In genomic region chr2:105132933-105133795, GRCm38 (mm10) we compare ENCODE assay signal across 14 mouse cellular contexts. TPM values are rescaled to one million over a fixed set of nuclear protein-coding genes. Genes with fewer than 3 reads are reported as not detected.
A peak's percentile ranks its signal among the peaks of the same experiment; 100 is the strongest.
DNase-seq lines count a peak whose midpoint lies in the region; ATAC-seq and TF ChIP-seq lines count a peak whose summit lies in the region.
"Had no signal": no experiment of that assay in that cellular context is flagged by ENCODE, and none has a peak within 500 bp of the region (broad histone marks: within the 10 kb centered on the region; RNA-seq: fewer than 3 reads in every experiment).

No protein-coding gene starts in this region.

- H3K9ac ChIP-seq in heart, embryonic 12.5 days, result no peak overlapping the region
- H3K9ac ChIP-seq in lung, embryonic 14.5 days, result no peak overlapping the region
- H3K9ac ChIP-seq: midbrain, embryonic 13.5 days had no signal

- WGBS in heart, embryonic 12.5 days, result 2% methylated on average over 43 of the region's 43 CpGs
- WGBS in lung, embryonic 14.5 days, result 3% methylated on average over 43 of the region's 43 CpGs
- WGBS in lung, adult 2 months, result 7% methylated on average over 43 of the region's 43 CpGs

- H3K4me1 ChIP-seq in heart, embryonic 12.5 days (replicated peaks), result peaks cover 32% of the 10 kb centered on the region
- no peaks in the 10 kb centered on the region for H3K4me1 ChIP-seq in lung, embryonic 14.5 days (ENCODE audit: insufficient read depth)
- no peaks in the 10 kb centered on the region for H3K4me1 ChIP-seq in lung, adult 2 months (ENCODE audit: control insufficient read depth, insufficient read depth, low read length)

- no peaks in the 10 kb centered on the region for H3K36me3 ChIP-seq in heart, embryonic 12.5 days
- no peaks in the 10 kb centered on the region for H3K36me3 ChIP-seq in lung, embryonic 14.5 days (ENCODE audit: insufficient read depth)
- H3K36me3 ChIP-seq: midbrain, embryonic 13.5 days had no signal

- DNase-seq in heart, postnatal 25 days (ENCODE audit: low spot score), result no peak
- DNase-seq in lung, embryonic 14.5 days, result no peak
- no peak for DNase-seq in lung, adult 2 months
- peak; percentile 49 for DNase-seq in embryo, embryonic 11 days
- DNase-seq in right cerebral cortex, postnatal 14 days, result no peak
- no peak for DNase-seq in layer of hippocampus, postnatal 36 days
- DNase-seq: cerebellum, adult 11 months; thymus, adult 2 months had no signal

- no peak for TF ChIP-seq POLR2A in lung, adult 2 months (IDR thresholded peaks at IDR 0.05; ENCODE audit: borderline replicate concordance, extremely low read depth, low read depth, low read length)

- no peak for TF ChIP-seq CTCF in lung, embryonic 14.5 days (IDR thresholded peaks at IDR 0.05; ENCODE audit: low read depth)
- no peak for TF ChIP-seq CTCF in lung, adult 2 months (IDR thresholded peaks at IDR 0.05; ENCODE audit: insufficient read depth, low read length)

- H3K27ac ChIP-seq in heart, embryonic 12.5 days (ENCODE audit: poor library complexity, severe bottlenecking), result peak overlapping the region; percentile 7
- peak overlapping the region; percentile 6; the same call in 1 of the 2 replicates for H3K27ac ChIP-seq in lung, embryonic 14.5 days (ENCODE audit: low read depth)
- H3K27ac ChIP-seq: midbrain, embryonic 13.5 days had no signal

- peaks cover 84% of the 10 kb centered on the region for H3K27me3 ChIP-seq in heart, embryonic 12.5 days (replicated peaks)
- H3K27me3 ChIP-seq in lung, embryonic 14.5 days (ENCODE audit: insufficient read depth, low read length), result peaks cover 87% of the 10 kb centered on the region

- H3K9me3 ChIP-seq in heart, embryonic 12.5 days (replicated peaks), result no peaks in the 10 kb centered on the region
- H3K9me3 ChIP-seq in lung, embryonic 14.5 days (ENCODE audit: low read depth, low read length), result no peaks in the 10 kb centered on the region
- H3K9me3 ChIP-seq: midbrain, embryonic 13.5 days had no signal

- intact Hi-C loops in heart, postnatal 25 days (cut with DNase I), result no loop called here

- peak overlapping the region; percentile 39 for H3K4me2 ChIP-seq in heart, embryonic 12.5 days
- peak overlapping the region; percentile 23; the same call in 1 of the 2 replicates for H3K4me2 ChIP-seq in lung, embryonic 14.5 days
- H3K4me2 ChIP-seq: midbrain, embryonic 13.5 days had no signal

- ATAC-seq in heart, embryonic 12.5 days (ENCODE audit: insufficient number of reproducible peaks, low FRiP score), result no peak
- no peak for ATAC-seq in lung, embryonic 14.5 days (ENCODE audit: insufficient read depth)
- peak; percentile 30; the same call in 1 of the 2 replicates for ATAC-seq in megakaryocyte progenitor cell, adult 5-6 weeks (replicated peaks; ENCODE audit: poor library complexity)
- ATAC-seq: midbrain, embryonic 13.5 days had no signal

- peak overlapping the region; percentile 0 for H3K4me3 ChIP-seq in heart, embryonic 12.5 days
- H3K4me3 ChIP-seq in lung, embryonic 14.5 days (ENCODE audit: low read depth, low read length), result no peak overlapping the region
- H3K4me3 ChIP-seq in lung, adult 2 months (replicated peaks; ENCODE audit: extremely low read depth, low read depth, low read length), result no peak overlapping the region
- H3K4me3 ChIP-seq: erythroblast, embryonic 14.5 days; midbrain, embryonic 13.5 days had no signal

RNA-seq across cellular contexts. Expression of gene Wt1, which starts 6.8 kb away (rescaled TPM):
- polyA plus RNA-seq in heart, embryonic 12.5 days (2016; fragmentation: Nextera tagmentation; extraction: Ambion mirVana), result 29.0 and 30.7 TPM in 2 replicates
- 1 to 10 TPM; 6.0 to 6.6 TPM for total RNA-seq in heart, postnatal 25 days (2021)
- 8.9 and 9.0 TPM in 2 replicates for polyA plus RNA-seq in lung, embryonic 14.5 days (2014; fragmentation: Nextera tagmentation; extraction: Ambion mirVana)
- polyA plus RNA-seq in lung, adult 2 months (2012; rRNA removed), result 4.9 and 12.0 TPM in 2 replicates
- total RNA-seq in megakaryocyte progenitor cell, adult 5-6 weeks (2015), result not detected in 2 replicates
- not detected in 2 replicates for total RNA-seq in megakaryocyte progenitor cell, adult 5-6 weeks (2017)
- total RNA-seq in layer of hippocampus, postnatal 36 days (2021), result not detected
- total RNA-seq: hematopoietic stem cell, adult 5-6 weeks had no signal
- polyA plus RNA-seq: erythroblast, embryonic 14.5 days had no signal

RNA-seq across cellular contexts. Expression of gene Gm11060, which starts 41.3 kb away (rescaled TPM):
- polyA plus RNA-seq in heart, embryonic 12.5 days (2016; fragmentation: Nextera tagmentation; extraction: Ambion mirVana), result not detected in 2 replicates
- not detected for total RNA-seq in heart, postnatal 25 days (2021)
- polyA plus RNA-seq in lung, embryonic 14.5 days (2014; fragmentation: Nextera tagmentation; extraction: Ambion mirVana), result not detected in 2 replicates
- not detected in 2 replicates for polyA plus RNA-seq in lung, adult 2 months (2012; rRNA removed)
- total RNA-seq in megakaryocyte progenitor cell, adult 5-6 weeks (2015), result not detected in 2 replicates
- not detected in 2 replicates for total RNA-seq in megakaryocyte progenitor cell, adult 5-6 weeks (2017)
- total RNA-seq in layer of hippocampus, postnatal 36 days (2021), result not detected
- total RNA-seq: hematopoietic stem cell, adult 5-6 weeks; left cerebral cortex, postnatal 36 days had no signal
- polyA plus RNA-seq: erythroblast, embryonic 14.5 days; midbrain, embryonic 13.5 days; thymus, adult 2 months had no signal

Comparison
In these comparisons a context has a peak if more than half of its experiments do, and no peak if none do; other contexts are left out.
1. RNA of gene Wt1, which starts 6.8 kb away (total RNA-seq): 6.0 to 6.6 TPM in heart, postnatal 25 days; not detected in layer of hippocampus, postnatal 36 days and not detected in megakaryocyte progenitor cell, adult 5-6 weeks; every median in the first group is over 4 times any median in the second.